Mouse (Mus musculus): ENCODE results near the gene Insl6. TPM values are rescaled to one million over a fixed set of nuclear protein-coding genes. Genes with fewer than 3 reads are reported as not detected.

Insl6 gene
- total RNA-seq, 2 experiments from 2014 or later = 0.39 to 0.56 TPM

GRCm38 (mm10) chr19:29356281-29356680, 31.1 kb upstream of the Insl6 start:
- DNase-seq (ENCODE audit: extremely low spot score in 1 of 2, low spot score in 1 of 2) = no peak

GRCm38 (mm10) chr19:29354895-29355877, 30.0 kb upstream of the Insl6 start:
- DNase-seq (ENCODE audit: extremely low spot score in 1 of 2, low spot score in 1 of 2) = peak; percentile 80 to 97

- no peak for DNase-seq (ENCODE audit: extremely low spot score in 1 of 2, low spot score in 1 of 2)
Measured at GRCm38 (mm10) chr19:29350991-29351390, 25.8 kb upstream of the Insl6 start.

GRCm38 (mm10) chr19:29345636-29346035, 20.5 kb upstream of the Insl6 start:
- DNase-seq (ENCODE audit: extremely low spot score in 1 of 2, low spot score in 1 of 2) = no peak

GRCm38 (mm10) chr19:29344868-29345267, 19.7 kb upstream of the Insl6 start:
- DNase-seq (ENCODE audit: extremely low spot score in 1 of 2, low spot score in 1 of 2) = no peak

- DNase-seq (ENCODE audit: extremely low spot score in 1 of 2, low spot score in 1 of 2) = no peak
Measured at GRCm38 (mm10) chr19:29342281-29342680, 17.1 kb upstream of the Insl6 start.

- DNase-seq (ENCODE audit: extremely low spot score in 1 of 2, low spot score in 1 of 2) = no peak
Measured at GRCm38 (mm10) chr19:29341029-29341428, 15.9 kb upstream of the Insl6 start.

GRCm38 (mm10) chr19:29336624-29337023, 11.5 kb upstream of the Insl6 start:
- DNase-seq (ENCODE audit: extremely low spot score in 1 of 2, low spot score in 1 of 2) = no peak

GRCm38 (mm10) chr19:29334068-29334745, 9.1 kb upstream of the Insl6 start, which contains the start of gene Rln1:
Gene Rln1 (minus strand): TSS chr19:29334670.
- DNase-seq (ENCODE audit: extremely low spot score in 1 of 2, low spot score in 1 of 2) = peak; percentile 21 to 23

GRCm38 (mm10) chr19:29326822-29327552, 1.8 kb upstream of the Insl6 start:
- no peak for DNase-seq (ENCODE audit: extremely low spot score in 1 of 2, low spot score in 1 of 2)

GRCm38 (mm10) chr19:29326396-29326795, 1.2 kb upstream of the Insl6 start:
- no peak for DNase-seq (ENCODE audit: extremely low spot score in 1 of 2, low spot score in 1 of 2)

- no peak for DNase-seq (ENCODE audit: extremely low spot score in 1 of 2, low spot score in 1 of 2)
Measured at GRCm38 (mm10) chr19:29325852-29326180, 660 bp upstream of the Insl6 start.

GRCm38 (mm10) chr19:29323416-29324049, 1.6 kb downstream of the Insl6 start:
- no peak for DNase-seq (ENCODE audit: extremely low spot score in 1 of 2, low spot score in 1 of 2)

- no peak for DNase-seq (ENCODE audit: extremely low spot score in 1 of 2, low spot score in 1 of 2)
Measured at GRCm38 (mm10) chr19:29312661-29313060, 12.5 kb downstream of the Insl6 start.

GRCm38 (mm10) chr19:29311791-29312190, 13.4 kb downstream of the Insl6 start:
- DNase-seq (ENCODE audit: extremely low spot score in 1 of 2, low spot score in 1 of 2) = no peak

- DNase-seq (ENCODE audit: extremely low spot score in 1 of 2, low spot score in 1 of 2) = no peak
Measured at GRCm38 (mm10) chr19:29308832-29309231, 16.3 kb downstream of the Insl6 start.

- DNase-seq (ENCODE audit: extremely low spot score in 1 of 2, low spot score in 1 of 2) = no peak
Measured at GRCm38 (mm10) chr19:29302119-29302518, 23.0 kb downstream of the Insl6 start.

GRCm38 (mm10) chr19:29300919-29301318, 24.2 kb downstream of the Insl6 start:
- DNase-seq (ENCODE audit: extremely low spot score in 1 of 2, low spot score in 1 of 2) = no peak

GRCm38 (mm10) chr19:29297366-29297765, 27.8 kb downstream of the Insl6 start:
- DNase-seq (ENCODE audit: extremely low spot score in 1 of 2, low spot score in 1 of 2) = no peak

GRCm38 (mm10) chr19:29296166-29296565, 29.0 kb downstream of the Insl6 start:
- DNase-seq (ENCODE audit: extremely low spot score in 1 of 2, low spot score in 1 of 2) = no peak
